Mouse (Mus musculus) stomach, embryonic 16.5 days (tissue): ENCODE measurements around the gene Map3k5. TPM values are rescaled to one million over a fixed set of nuclear protein-coding genes. Genes with fewer than 3 reads are reported as not detected.

ENCODE experiments used
- ATAC-seq: fragments of 200-750 bp; cut with Nextera tagmentation; 2 replicates; pipeline ENCODE4 v1.8.0; 2017; ENCODE audit warnings: moderate number of reproducible peaks, moderate TSS enrichment; ENCODE audit not compliant: insufficient read depth, low FRiP score
- H3K27ac ChIP-seq: fragments of 300-500 bp; sonication (generic); 2 replicates; pipeline ENCODE4 v1.5.1; 2014; ENCODE audit warnings: low read length
- H3K27me3 ChIP-seq: fragments of 300-500 bp; sonication (generic); 2 replicates; pipeline ENCODE4 v1.6.1; 2014; ENCODE audit warnings: low read length, control low read depth, mixed read lengths; ENCODE audit not compliant: control insufficient read depth, insufficient read depth
- H3K36me3 ChIP-seq: fragments of 300-500 bp; sonication (generic); 2 replicates; pipeline ENCODE4 v1.6.1; 2014; ENCODE audit warnings: low read length; ENCODE audit not compliant: control insufficient read depth, insufficient read depth
- H3K4me1 ChIP-seq: fragments of 300-500 bp; sonication (generic); 2 replicates; pipeline ENCODE4 v1.6.1; 2014; ENCODE audit warnings: low read length, control low read depth, mixed read lengths; ENCODE audit not compliant: control insufficient read depth, insufficient read depth
- H3K4me2 ChIP-seq: fragments of 300-500 bp; sonication (generic); 2 replicates; pipeline ENCODE4 v1.6.1; 2014; ENCODE audit warnings: low read depth, low read length, mixed read lengths
- H3K4me3 ChIP-seq: fragments of 300-500 bp; sonication (generic); replicated peaks from 2 replicates; pipeline ENCODE4 v1.5.1; 2014; ENCODE audit warnings: mild to moderate bottlenecking, low read length
- H3K9ac ChIP-seq: fragments of 300-500 bp; sonication (generic); 2 replicates; pipeline ENCODE4 v1.6.1; 2014; ENCODE audit warnings: low read length
- H3K9me3 ChIP-seq: fragments of 300-500 bp; sonication (generic); replicated peaks from 2 replicates; pipeline ENCODE4 v1.6.1; 2016; ENCODE audit warnings: low read length, control low read depth; ENCODE audit not compliant: control insufficient read depth
- whole genome bisulfite sequencing: fragments of 180-500 bp; shearing (Covaris S2); extraction: QIAGEN DNeasy Blood & Tissue Kit; methylation state at CpG from one replicate; pipeline ENCODE4 v1.1.7; 2014; 5-methylcytosine and 5-hydroxymethylcytosine counted together
- polyA plus RNA-seq: library from polyadenylated mRNA; unstranded; fragments of >200 nt; fragmentation: Nextera tagmentation; extraction: Ambion mirVana; gene quantifications from 2 replicates; pipeline ENCODE4 v1.2.1, GENCODE M21; 2015

The Map3k5 gene
- polyA plus RNA-seq, 1 experiment from 2014 or later, result 2.7 TPM

DNA sequence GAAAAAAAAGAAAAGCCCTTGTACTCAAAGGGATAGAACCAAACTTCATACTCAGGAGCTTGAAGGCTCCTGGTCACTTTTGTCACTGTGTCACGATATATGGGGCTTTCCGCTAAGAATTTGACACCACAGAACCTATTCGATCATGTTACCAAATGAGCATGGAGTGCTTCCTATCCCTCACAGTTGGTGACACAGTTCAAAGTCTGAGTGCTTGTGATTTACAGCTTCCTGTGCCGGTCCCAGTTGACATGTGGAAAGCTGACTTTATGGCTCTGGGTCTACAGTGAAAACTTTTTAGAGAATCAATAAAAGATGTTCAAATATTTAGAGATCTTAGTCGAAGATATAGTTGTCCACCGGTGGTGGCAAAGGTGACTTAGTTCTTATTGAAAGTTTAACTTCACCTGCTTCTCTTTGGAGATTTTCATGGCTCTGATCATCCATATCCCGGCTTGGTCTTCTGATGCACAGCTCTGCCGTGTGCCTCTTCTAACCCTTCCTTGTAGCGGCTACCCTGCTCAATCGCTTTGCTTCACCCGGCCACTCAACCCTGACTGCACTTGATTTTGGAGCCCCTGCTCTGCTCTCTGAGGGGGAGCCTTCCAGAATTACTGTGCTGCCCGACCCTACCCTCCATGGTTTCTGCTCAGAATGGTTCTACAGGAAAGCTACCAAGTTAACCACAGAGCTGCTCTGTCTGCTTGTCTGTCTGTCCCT is 198.8 kb downstream of the Map3k5 start:
- Histone ChIP-seq H3K36me3 (no peaks in the 10 kb centered on the region), H3K9me3 (no peaks in the 10 kb centered on the region), H3K4me1 (no peaks in the 10 kb centered on the region), H3K27ac (no peak overlapping the region), H3K9ac (no peak overlapping the region), H3K4me3 (no peak overlapping the region), H3K4me2 (no peak overlapping the region), H3K27me3 (no peaks in the 10 kb centered on the region)
- WGBS, result 75% methylated on average over 12 of the region's 12 CpGs
- ATAC-seq, result no peak

GRCm38 (mm10) chr10:20135350-20136058 is 201.2 kb downstream of the Map3k5 start:
- H3K9me3 ChIP-seq, result no peaks in the 10 kb centered on the region
- H3K9ac ChIP-seq, result no peak overlapping the region
- WGBS, result 78% methylated on average over 15 of the region's 15 CpGs
- no peaks in the 10 kb centered on the region for H3K4me1 ChIP-seq
- no peak overlapping the region for H3K4me3 ChIP-seq
- H3K4me2 ChIP-seq, result no peak overlapping the region
- ATAC-seq, result no peak
- H3K36me3 ChIP-seq, result no peaks in the 10 kb centered on the region
- H3K27ac ChIP-seq, result no peak overlapping the region
- H3K27me3 ChIP-seq, result no peaks in the 10 kb centered on the region

DNA sequence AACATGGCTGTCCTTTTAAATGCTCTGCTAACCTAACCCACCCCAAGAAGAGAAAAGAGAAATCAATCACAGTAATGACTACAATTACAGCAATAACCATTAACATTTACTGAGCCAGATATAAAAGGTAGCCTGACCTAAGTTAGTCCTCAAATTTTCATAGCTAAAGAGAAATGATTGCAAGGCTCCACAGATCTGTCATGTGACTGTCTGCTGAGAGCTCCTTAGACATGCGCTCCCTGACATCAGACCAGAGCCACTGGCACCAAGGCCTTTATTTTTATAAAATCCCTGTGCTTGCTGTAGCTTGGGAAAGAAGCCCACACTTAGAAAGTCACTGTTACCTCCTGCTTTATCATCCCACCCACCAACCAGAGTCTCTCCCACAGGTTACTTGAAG is 202.2 kb downstream of the Map3k5 start:
- Histone ChIP-seq H3K9me3 (no peaks in the 10 kb centered on the region), H3K27ac (no peak overlapping the region), H3K4me1 (no peaks in the 10 kb centered on the region), H3K9ac (no peak overlapping the region), H3K36me3 (no peaks in the 10 kb centered on the region), H3K27me3 (no peaks in the 10 kb centered on the region), H3K4me2 (no peak overlapping the region), H3K4me3 (no peak overlapping the region)
- no peak for ATAC-seq
- 91% methylated on average over 1 of the region's 1 CpGs for whole genome bisulfite sequencing

DNA sequence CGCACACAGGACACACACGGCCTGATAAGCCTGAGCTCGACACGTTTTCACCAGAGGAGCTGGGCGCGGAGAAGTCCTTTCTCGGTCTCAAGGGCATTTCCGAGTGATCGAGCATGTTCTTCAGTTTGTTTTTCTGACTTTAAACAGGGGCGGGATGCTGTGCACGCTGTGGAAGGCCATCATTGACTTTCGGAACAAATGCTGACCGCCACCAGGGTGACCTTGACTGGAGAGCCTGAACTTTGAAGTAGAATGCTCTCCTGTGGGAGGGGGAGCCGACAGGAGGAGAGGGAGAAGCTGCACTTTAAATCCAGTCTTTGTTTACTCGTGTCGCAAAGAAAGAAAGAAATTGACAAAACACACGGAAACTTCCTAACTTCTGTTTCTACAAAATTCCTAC is 207.1 kb downstream of the Map3k5 start:
- H3K36me3 ChIP-seq, result no peaks in the 10 kb centered on the region
- no peak overlapping the region for H3K27ac ChIP-seq
- 52% methylated on average over 17 of the region's 17 CpGs for WGBS
- no peak overlapping the region for H3K9ac ChIP-seq
- peaks cover under 1% of the 10 kb centered on the region; the same call in 1 of the 2 replicates for H3K27me3 ChIP-seq
- H3K4me1 ChIP-seq, result no peaks in the 10 kb centered on the region
- H3K9me3 ChIP-seq, result no peaks in the 10 kb centered on the region
- no peak for ATAC-seq
- no peak overlapping the region for H3K4me2 ChIP-seq
- no peak overlapping the region for H3K4me3 ChIP-seq

GRCm38 (mm10) chr10:20148130-20148772 is 214.0 kb downstream of the Map3k5 start, which contains the start of gene Map7:
Map7 (plus strand) TSS chr10:20148471.
- no peaks in the 10 kb centered on the region for H3K36me3 ChIP-seq
- 4% methylated on average over 50 of the region's 51 CpGs for WGBS
- peak within 1 kb of the TSS; percentile 78 for H3K4me3 ChIP-seq
- H3K4me1 ChIP-seq, result 0 out of 2 replicates have a peak, but pooled peaks cover 10% of the 10 kb centered on the region
- peaks cover 14% of the 10 kb centered on the region for H3K27me3 ChIP-seq
- peak within 1 kb of the TSS; percentile 37 for H3K27ac ChIP-seq
- peak within 1 kb of the TSS; percentile 87 for H3K4me2 ChIP-seq
- no peaks in the 10 kb centered on the region for H3K9me3 ChIP-seq
- peak within 1 kb of the TSS; percentile 92 for H3K9ac ChIP-seq
- ATAC-seq, result peak; percentile 11; the same call in 1 of the 2 replicates

DNA sequence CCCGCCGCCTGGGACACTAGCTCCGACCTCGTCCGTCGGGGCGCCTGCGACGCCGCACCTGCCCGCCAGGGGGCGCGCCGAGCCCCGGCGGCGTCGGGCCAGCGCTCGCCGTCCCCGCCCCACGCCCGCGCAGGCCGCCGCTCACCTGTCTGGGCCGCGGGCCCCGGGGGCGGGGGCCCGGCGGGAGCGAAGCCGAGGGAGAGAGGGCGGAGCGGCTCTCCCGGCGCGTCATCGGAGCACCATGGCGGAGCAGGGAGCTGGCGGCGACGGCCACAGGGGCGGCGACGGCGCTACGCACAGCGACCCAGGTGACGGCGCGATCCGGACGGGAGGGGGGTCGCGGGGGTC is 214.5 kb downstream of the Map3k5 start:
- Histone ChIP-seq H3K27me3 (peaks cover 14% of the 10 kb centered on the region), H3K9ac (peak overlapping the region; percentile 92), H3K4me2 (peak overlapping the region; percentile 87), H3K27ac (peak overlapping the region; percentile 37), H3K4me3 (peak overlapping the region; percentile 78), H3K9me3 (no peaks in the 10 kb centered on the region), H3K4me1 (0 out of 2 replicates have a peak, but pooled peaks cover 10% of the 10 kb centered on the region), H3K36me3 (no peaks in the 10 kb centered on the region)
- ATAC-seq, result peak; percentile 93
- under 1% methylated on average over 57 of the region's 58 CpGs for WGBS

GRCm38 (mm10) chr10:20149121-20149834 is 215.0 kb downstream of the Map3k5 start:
- H3K4me3 ChIP-seq, result peak overlapping the region; percentile 78
- H3K9me3 ChIP-seq, result no peaks in the 10 kb centered on the region
- 0 out of 2 replicates have a peak, but pooled peaks cover 10% of the 10 kb centered on the region for H3K4me1 ChIP-seq
- H3K9ac ChIP-seq, result peak overlapping the region; percentile 92
- H3K4me2 ChIP-seq, result peak overlapping the region; percentile 87
- under 1% methylated on average over 65 of the region's 74 CpGs for WGBS
- no peaks in the 10 kb centered on the region for H3K36me3 ChIP-seq
- peaks cover 14% of the 10 kb centered on the region for H3K27me3 ChIP-seq
- peak overlapping the region; percentile 37 for H3K27ac ChIP-seq
- ATAC-seq, result peak; percentile 74

DNA sequence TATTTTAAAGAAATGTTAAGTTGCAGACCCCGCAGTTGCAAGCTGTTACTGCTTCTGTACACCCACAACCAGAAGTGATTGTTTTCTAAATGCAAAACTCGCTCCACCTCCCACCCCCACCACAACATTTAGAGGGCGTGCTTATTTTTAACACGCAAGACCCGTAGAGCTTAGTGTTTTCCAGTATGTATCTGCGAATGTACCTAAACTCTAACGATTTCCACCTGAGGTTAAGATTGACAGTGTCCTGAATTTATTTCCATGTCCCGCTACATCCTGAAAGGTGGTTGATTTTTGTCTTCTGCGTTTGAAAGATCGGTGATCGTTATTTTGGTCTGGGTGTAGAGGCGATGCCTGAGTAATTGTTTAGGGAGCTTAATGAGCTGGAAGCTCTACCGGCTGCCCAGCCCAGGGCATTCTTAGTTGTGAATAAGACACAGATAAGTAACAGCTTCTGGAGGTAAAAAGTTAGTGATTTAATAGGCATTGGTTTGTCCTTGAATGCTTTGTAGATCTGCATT is 215.6 kb downstream of the Map3k5 start:
- Histone ChIP-seq H3K4me1 (0 out of 2 replicates have a peak, but pooled peaks cover 10% of the 10 kb centered on the region), H3K4me3 (peak overlapping the region; percentile 78), H3K27me3 (peaks cover 14% of the 10 kb centered on the region), H3K27ac (no peak overlapping the region; the same call in 1 of the 2 replicates), H3K4me2 (peak overlapping the region; percentile 87), H3K9ac (peak overlapping the region; percentile 92), H3K36me3 (no peaks in the 10 kb centered on the region), H3K9me3 (no peaks in the 10 kb centered on the region)
- 6% methylated on average over 13 of the region's 13 CpGs for WGBS
- ATAC-seq, result no peak
